Mouse (Mus musculus) spleen, postnatal 10 days (tissue): ENCODE data around the gene Fhdc1.

Source experiments
- DNase-seq, 2 experiments: peaks; one replicate each; pipeline ENCODE4 v3.0.0; 2021 to 2022; ENCODE audit warnings: low spot score in 2 of 2

Fhdc1 gene

DNA sequence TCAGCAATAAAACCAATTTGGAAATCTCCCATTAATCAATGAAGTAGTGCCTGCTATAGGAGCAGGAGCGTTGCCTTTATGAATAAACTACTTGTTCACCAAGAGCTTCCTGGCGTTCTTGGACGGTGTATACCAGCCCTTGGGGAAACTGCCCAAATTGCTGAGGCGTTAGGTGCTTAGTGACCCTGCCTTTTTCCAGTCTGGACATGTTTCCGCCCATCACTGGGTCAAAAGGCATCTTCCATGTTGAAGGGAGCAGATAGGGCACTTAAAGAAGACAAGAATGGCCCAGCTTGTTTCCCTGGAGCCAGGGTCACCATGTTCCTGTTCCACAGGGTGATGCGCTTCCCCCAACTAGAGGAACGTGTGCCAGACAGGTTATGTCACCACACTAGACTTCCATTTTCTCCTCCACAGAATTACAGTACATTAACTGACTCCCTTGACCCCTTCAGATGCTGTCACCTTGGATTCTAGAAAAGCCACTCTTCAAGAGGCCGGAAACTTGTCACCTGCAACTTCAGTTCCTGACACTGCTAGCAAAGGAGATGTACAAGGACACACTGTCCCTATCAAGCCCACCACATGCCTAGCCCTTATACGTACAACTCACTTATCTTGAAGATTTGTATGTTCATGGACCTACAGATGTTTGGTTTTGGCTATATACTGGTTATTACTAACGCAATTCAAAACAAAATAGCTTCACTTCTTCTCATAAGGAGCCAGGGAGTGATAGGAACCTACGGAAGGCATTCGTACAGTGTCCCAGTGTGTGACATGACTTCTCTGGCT lies 5.1 kb downstream of the Fhdc1 start:
- no peak for DNase-seq

DNA sequence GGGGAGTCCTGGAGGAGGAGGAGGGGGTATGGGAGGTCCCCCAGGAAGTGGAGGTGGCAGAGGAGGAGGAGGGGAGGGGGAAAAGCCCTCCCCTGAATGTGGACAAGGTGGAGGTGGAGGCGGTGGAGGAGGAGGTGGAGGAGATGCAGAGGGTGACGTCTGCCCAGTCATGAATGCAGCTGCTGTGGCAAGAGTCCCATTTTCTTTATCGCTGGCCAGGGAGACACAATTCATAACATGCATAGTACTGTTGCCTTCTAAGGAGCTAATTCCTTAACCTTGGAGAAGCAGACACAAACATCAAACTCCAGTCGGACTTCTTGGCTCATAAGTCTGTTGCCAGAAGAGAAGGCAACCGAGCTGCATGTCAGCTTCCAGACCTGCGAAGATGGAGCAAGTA lies 5.8 kb downstream of the Fhdc1 start:
- no peak for DNase-seq

DNA sequence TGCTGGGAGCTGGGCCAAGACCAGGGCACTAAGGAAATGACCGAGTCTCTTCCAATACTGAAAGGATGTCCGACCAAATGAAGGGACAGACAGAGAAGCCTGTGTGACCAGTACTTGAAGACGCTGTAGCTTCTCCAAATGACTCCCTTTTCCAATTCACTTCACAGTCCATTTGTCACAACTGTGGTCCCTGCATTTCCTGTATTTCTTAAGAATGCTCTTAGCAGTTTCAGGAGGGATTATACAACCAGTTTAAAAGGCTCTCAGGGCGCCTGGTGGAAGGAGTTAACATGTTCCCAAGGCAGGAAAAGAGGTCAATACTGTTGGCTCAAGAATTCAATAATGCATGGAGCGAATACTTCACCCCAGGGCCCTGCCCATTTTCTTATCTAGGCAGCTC lies 7.3 kb downstream of the Fhdc1 start:
- no peak for DNase-seq

DNA sequence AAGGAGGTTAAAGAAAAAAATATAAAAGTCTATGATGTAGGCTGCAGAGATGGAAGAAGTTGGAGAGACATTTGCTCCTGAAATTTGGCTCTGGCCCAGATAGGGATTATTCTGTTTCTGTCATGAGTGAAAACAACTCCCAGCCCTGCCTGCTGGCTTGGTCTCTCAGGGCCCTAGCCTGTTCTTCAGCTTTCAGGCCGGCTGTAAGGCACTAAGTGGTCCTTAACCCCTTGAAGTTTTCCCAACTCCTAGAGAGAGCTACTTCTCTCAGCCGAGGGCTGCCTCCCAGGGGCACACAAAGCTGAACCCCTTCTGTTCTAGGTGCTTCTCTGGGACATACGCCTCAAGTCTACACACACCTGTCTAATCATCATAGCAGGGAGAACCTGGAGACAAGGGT lies 7.7 kb downstream of the Fhdc1 start:
- DNase-seq = peak in 1 of 2 experiments; percentile 53

DNA sequence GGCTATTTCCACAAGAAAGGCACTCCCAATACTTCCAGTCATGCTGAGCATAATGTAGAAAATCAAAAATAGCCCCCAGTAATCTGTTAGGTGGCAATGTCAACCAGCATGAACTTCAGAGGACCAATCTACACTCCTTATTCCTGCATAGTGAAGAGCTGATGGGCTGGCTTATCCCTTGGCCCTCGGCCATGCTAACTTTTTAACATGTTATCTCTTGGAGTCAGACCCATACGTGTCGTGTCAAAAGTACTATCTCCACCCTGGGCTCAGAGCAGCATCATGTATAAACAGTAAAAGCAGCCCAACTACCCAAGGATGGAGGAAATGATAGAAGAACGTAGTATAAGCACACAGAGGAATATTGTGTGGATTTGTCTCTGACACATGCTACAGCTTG lies 9.1 kb downstream of the Fhdc1 start:
- DNase-seq = peak; percentile 57 to 80

DNA sequence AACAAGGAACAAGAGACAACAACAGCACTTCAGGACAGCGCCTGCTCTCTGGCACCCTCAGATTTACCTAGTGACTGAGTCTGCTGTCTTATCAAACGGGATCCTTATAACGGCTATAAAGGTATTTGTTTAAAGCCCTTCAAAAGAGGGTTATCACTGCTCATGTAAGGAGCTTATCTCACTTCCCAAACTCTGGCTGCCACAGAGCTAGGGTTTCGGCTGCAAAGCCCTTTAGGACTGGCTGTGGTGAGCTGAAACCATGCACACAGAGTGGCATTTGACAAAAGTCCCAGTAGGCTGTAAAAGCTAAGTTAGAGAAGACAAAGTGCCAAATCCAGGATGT lies 12.1 kb downstream of the Fhdc1 start:
- peak in 1 of 2 experiments; percentile 40 for DNase-seq

DNA sequence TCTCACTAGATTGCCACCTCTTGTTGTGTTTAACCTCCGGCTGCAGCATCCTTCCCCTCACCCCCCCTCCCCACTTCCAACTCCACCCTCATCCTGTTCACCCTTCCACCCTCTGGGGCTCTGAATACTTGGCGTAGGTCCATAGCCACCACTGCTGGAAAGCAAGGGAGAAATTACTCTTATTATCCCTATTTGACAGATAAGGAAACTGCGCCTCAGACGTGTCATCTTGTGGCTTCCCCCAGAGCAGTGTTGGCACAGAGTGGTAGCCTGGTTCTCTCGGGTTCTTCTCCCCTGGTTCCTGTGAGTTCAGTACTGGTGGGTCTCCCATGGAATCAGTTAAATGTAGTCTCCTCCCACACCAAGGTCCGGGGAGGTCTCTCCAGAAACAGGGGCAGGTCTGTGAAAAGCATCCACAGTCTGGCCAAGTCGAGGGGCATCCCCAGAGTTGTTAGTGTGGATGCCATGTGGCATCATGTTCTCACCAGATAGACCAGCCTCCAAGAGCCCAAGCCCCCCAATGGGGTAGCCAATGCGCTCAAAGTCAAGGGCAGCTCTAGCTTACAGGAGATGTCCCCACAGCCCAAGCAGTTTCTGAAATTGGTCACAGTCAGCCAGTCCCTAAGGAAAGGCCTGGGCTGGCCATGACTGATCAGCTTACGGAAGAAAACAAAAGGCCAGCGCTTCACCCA lies 12.7 kb downstream of the Fhdc1 start:
- no peak for DNase-seq

DNA sequence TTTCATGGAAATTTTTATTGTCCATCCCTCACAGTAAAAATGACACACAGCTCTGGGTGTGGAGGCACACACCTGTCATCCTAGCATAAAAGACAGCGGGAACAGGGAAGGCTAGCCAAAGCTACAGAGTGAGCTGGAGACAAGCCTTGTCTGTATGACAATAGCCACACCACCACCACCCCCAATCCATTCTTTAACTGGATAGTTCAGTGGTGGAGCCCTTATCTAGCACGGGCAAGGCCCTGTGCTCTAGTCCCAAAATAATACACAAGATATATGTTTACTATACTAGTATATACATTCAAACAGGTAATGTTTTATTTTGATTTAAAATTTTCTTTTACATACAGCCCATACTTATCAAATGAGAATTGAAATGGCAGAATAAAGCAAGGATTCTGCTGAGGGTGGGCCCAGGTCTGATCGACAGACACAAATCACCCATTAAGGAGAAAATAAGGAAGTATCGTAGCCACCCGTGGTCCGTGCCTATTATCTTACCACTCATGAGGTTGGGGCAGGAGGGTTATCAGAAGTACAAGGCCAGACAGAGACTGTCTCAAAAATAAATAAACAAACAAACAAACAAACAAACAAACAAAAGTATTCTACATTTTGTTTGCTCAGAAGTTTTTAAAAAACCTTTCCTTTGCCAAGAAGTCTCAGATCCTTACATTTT lies 14.3 kb downstream of the Fhdc1 start:
- DNase-seq = peak in 1 of 2 experiments; percentile 4

DNA sequence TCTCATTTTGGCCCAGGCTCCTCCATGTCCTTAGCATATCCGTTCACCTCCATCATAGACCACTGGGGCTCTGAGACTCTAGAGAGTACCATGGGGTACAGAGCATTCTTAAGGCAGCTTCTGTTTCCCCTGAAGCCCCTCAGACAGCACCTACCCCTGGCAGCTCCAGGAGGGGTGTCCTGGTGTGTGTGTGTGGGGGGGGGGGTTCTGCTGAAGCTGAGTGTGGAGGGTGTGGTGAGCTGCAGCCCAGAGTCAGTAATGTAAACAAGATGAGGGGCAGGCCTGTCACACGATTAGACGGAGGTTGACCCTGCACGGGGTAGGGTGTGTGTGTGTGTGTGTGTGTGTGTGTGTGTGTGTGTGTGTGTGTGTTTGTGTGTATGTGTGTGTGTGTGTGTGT lies 18.5 kb downstream of the Fhdc1 start:
- DNase-seq = no peak

DNA sequence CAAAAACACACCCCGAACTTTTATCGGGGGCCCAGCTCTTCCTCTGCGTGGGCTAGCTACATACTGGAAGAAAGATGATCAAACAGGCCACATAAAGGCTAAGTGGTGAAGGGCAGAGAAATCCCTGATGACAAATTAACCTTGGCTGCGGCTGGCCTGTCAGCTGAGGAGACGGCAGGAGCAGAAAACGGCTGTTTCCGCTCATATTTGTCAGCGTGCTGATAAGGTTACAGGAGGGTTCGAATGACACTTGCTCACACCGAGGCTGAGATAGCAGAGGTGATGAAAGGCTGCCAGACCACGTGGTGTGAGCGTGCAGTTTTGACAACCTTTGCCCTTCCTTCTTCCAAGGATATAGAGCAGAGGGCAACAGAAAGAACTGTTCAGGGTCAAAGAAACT lies 19.3 kb downstream of the Fhdc1 start:
- DNase-seq = peak; percentile 55 to 63

DNA sequence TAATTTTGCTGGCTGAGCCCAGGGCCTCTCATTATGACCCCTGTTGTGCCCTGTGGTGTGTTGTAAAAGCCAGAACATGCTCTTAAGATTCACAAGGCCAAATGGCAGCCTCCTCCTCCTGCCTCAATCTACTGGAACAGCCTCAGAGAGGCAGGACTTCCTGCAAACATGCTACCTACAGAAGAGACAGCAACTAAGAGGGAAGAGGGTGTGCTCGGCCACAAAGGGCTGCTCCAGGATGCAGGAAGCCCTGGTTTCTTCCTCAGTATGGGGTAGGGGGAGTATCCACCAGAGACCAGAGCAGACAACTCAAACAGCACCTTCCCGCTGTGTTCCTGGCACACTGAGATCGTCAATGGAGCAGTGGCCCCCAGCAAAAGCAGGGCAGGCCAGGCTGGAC lies 19.7 kb downstream of the Fhdc1 start:
- no peak for DNase-seq

DNA sequence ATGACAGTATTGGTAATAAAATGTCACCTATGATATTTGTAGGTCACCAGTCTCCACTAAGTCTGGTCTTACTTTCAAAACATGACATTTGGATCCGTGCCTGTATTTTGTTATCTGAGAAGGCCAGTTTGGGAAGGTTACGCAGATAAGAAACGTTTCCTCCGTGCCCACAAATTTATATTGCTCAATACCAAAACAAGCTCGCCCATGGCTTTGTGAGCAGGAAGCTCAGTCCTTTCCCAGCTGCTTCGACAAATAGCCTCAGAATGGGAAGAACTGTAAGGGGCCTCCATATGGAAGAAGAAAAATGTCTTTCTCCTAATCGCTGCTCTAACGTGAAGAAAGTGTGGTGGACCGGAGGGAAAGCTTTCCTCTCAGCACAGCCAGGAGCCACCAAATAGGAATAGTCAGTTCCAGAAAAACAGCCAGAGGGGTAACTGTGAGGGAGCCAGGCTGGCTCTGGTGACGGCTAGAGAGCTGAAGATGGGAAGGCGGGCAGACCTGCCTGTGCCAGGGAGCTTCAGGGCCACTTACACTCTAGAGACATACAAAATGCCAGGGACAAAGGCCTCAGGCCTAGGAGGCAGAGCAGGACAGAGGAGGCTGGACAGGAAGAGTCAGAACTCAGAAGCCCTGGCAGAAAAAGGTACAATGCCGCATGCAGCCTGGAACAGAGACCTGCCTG lies 24.4 kb downstream of the Fhdc1 start:
- peak; percentile 66 to 74 for DNase-seq

DNA sequence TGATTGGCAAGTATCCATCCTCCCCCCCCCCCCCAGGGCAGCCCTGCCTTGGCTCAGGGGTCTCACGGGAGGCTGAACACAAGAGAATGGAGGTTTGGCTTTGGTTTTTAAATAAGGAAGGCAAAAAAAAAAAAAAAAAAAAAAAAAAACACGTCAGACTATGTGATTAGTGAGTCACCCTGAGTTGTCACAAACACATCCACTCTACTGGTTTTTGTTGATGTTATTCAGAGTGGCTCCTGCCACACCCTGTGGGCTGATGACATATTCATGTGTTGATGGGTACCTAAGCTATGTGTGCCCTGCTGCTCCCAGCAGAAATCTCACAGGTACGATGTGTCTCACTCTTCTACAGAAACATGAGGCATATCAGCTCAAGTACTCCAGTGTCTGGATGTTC lies 29.6 kb downstream of the Fhdc1 start:
- no peak for DNase-seq

DNA sequence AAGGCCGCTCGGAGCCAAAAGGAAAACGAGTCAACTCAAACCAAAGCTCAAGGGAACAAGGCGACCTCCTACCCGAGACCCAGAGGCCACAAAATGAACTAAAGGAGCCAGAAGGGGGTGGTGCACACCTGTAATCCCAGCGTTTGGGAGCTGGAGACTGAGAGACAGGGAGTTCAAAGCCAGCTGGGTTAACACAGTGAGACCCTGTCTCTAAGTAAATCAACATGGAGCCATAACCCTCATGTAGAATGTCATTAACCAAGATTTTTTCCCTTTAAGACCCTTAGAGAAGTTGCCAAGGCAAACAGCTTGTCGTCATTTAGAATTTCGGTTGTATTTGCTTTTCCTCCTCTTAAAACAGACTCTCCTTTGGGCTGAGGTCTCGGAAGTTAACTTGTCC lies 31.2 kb downstream of the Fhdc1 start:
- DNase-seq = no peak

DNA sequence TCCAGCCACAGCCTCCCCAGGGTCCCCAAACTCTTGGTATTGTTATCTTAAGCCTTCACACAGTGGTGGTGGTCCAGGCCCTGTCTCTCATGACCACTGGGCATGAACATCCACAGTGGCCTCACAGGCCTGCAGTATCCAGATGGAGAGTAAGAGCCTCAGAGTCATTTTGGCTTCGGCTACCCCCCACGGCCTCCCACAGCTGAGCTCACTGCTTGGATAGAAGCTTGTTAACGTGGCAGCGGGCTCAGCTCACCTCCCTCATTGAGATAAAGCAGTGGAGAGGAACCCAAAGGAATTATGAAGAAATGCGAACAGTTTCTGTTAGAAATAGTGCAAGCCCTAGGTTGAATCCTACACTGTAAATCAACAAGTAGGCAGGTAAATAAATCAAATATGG lies 32.4 kb downstream of the Fhdc1 start:
- no peak for DNase-seq

DNA sequence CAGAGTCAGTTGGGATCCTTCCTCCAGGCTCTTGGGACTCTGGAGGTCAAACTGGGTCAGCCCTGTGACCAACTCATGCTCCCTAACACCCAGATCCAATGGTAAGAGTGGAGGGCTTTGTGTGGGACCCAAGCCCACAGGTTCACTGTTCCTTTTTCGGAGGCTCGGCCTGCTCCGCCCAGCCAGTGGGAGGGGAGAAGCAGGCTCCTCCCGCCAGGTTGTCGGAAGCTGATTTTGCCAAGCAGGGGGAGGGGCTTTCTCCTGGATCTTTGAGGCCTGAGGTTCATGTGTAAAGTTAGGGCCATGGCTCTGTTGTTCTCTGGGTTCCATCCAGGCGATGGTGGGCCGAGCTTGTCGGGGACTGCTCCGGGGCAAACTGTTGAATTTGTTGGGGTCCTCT lies 34.4 kb downstream of the Fhdc1 start:
- DNase-seq = no peak

DNA sequence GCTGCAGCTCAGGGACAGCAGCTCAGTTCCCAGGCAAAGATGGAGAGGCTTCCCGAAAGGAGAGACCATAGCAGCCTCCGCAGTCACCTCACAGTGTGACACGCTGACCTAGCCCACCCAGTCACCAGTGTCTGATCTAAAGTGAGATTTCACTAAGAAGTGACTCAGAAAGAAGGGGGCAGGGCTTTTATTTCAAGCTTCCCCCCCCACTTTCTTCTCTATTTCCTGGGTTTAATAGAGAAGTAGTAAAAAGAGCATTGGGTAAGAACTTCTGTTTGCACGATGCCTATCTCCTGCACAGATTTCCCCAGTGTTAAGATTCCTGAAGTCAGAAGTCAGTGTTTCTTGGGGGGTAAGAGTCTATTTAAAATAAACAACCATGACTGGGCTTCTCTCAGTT lies 37.3 kb downstream of the Fhdc1 start:
- no peak for DNase-seq

DNA sequence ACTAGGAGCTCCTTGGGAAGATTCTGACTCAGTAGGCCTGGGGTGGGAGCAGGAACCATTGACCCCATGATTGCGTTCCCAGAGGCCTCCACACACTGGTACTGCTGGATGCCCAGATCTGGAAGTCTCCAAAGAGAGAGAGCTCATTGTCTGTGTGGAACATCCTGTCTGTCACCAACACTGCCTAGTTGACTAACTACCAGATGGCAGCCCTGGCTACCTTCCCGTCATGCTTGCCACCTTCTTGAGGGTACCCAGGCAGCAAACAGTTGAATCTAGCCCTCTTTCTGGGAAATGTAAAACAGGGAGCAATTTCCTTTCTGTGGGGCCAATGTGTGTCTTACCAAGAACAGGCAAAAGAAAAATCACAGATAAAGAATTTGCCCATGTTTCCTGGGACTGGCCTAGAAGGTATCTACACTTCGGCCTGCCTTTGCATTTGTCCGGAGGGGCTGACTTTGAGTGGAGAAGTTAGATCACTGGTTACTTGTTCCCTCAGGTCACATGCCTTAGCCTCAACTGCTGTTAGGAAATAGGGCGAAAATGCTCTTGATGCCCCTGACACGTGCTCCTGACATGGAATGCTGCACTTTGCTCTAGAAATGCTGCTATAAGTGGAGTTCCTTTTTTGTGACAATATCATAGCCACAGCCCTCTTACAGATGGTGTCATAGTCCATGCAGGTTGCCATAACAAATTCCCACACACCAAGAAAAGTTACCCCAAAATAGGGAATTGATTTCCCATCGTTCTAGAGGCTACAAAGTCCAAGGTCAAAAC lies 40.6 kb downstream of the Fhdc1 start:
- DNase-seq = no peak

DNA sequence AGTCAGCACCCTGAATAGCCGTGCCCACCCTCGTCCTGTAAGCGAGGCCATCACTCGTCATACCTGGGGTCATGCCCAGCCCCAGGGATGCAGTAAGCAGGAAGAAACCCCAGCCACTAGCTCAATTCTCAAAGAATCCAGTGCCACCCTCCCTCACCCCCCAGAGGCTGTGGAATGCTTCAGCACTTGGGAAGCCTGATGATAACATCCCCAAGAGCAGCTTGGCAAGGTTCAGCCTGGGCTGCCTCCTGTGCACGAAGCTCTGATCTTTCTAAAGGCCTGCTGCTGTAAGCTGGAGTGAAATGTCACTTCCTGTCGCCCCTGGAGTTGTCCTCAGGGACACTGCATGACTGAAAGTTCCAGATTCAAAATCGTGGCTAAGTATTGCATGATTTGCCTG lies 41.4 kb downstream of the Fhdc1 start:
- DNase-seq = no peak

DNA sequence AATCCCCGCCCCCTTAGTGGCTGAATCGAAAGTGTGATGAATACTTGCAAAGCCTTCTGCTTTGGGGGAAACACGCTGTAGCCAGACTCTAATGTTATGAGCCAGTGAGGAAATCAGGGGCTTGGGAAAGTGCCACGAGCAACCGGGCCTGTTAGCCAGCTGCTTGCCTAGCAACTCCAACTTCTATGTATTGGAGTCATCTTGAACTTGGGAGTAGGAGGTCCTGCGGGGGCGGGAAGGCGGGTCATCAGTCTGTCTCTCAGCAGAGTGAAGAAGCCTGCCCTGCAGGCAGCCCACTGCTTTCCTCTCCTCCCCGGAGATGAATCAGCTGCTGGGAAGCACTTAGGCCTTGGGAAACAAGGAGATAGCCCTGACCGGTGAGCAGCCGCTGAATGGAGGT lies 42.1 kb downstream of the Fhdc1 start:
- no peak for DNase-seq

DNA sequence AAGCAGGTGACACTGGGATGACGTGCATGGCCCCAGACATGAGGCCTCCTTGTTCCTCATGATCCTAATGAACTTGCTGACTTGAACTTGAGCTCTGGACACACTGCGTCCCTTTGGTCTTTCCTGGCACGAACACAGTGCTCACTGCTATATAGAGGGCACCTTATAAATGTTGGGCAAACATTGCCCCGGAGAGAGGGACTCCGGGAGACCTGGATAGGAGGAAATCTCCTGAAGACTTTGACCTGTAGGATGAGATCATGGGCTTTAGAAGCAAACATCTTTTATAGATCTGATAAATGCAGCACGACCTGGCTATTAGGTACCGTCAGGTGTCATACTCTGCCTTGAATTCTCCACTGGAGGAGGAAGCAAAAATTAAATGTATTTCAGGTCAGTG lies 43.3 kb downstream of the Fhdc1 start:
- DNase-seq = no peak
